Mouse (Mus musculus): ENCODE measurements around the gene Magoh.

- TF ChIP-seq POLR2A (IDR thresholded peaks at IDR 0.05; ENCODE audit: extremely low read depth, insufficient read depth, low read length) (no peak), CTCF (IDR thresholded peaks at IDR 0.05; ENCODE audit: low read depth, low read length) (no peak)
Measured at GRCm38 (mm10) chr4:107834643-107835314, 44.8 kb upstream of the Magoh start.

Data from liver, adult 2 months (tissue).